Mouse (Mus musculus) adrenal gland (tissue): ENCODE data around the gene Rgs7.

Experiments used
- intact Hi-C: fragments of 180-260 bp; cut with DNase I; formaldehyde crosslinking; loops from one replicate; pipeline ENCODE4 v1.15.1; 2025

Gene Rgs7

GRCm38 (mm10) chr1:175307604-175308003 is 184.7 kb downstream of the Rgs7 start:
- intact Hi-C loops = no loop called here

- intact Hi-C loops = no loop called here
Observed at GRCm38 (mm10) chr1:175300895-175301294, 191.4 kb downstream of the Rgs7 start.

DNA sequence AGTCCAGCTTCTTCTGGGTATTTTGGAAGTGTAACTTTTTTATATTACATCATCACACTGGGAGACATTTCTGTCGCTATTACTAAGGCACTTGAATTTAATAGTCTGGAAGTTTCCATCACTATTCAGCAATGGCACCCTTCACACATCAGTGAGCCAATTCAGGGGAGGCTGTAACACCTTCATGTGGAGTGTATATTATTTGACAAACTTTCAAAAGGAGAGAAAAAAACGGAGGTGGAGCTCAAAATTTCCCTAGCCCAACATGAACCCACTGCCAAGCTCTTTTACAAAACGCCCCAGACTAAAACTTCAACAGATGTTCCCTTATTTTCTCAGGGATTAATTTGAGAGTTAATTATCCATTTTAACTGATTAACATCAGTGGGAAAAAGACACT is 191.9 kb downstream of the Rgs7 start:
- intact Hi-C loops = no loop called here

GRCm38 (mm10) chr1:175299603-175300397 is 192.5 kb downstream of the Rgs7 start:
- intact Hi-C loops = no loop called here

GRCm38 (mm10) chr1:175296906-175297305 is 195.4 kb downstream of the Rgs7 start:
- intact Hi-C loops = no loop called here

DNA sequence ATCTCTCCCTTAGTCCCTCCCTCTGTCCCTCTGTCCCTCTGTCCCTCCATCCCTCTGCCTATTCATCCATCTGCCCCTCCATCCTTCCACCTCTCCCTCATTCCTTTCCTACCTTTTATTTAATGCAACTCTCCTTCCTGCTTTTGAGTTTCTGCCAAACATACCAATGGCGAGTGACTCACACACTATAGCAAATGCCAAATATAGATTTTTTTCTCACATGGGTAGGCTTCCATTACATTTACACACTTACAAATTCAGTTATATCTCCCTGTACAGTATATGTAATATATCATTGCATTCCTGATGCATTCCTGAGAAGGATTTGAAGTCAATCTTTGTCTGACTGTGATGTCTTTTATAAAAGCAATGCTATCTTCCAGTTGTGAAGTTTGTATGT is 202.2 kb downstream of the Rgs7 start:
- intact Hi-C loops = no loop called here

DNA sequence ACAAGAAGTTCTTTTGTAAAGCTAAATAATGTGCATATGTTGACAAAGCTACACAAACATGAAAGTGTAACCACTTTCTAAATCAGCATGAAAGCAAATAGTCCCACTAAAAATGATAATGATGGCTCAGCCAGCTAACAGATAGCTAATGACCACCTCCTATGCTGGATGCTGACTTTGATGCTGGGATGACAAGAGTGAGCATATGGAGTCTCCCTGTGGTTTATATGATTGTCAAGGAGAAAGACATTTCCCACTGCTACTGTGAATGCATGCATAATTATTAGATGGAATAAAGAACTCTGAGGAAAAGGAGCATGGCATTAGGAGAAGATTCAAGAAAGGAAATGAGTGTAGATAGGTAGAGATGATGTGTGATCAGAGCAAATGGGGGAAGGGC is 230.0 kb downstream of the Rgs7 start:
- intact Hi-C loops = no loop called here

DNA sequence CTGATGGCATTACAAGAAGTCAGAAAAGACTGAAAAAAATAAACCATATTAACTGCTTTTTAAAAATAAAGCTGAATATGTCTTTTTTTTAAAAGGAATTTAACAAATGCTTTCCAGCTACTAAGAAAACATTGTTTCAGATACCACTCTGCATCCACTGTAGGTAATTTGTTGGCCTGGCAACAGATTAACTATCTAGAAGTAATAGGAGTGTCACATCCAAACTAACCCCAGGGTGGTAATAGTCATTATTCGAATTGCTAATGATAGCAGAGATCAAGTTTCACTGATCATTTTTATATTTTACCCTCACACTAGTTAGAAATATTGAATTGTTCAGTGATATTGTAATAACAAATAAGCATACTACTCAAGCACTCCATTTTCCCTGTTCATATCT is 232.9 kb downstream of the Rgs7 start:
- intact Hi-C loops = no loop called here

DNA sequence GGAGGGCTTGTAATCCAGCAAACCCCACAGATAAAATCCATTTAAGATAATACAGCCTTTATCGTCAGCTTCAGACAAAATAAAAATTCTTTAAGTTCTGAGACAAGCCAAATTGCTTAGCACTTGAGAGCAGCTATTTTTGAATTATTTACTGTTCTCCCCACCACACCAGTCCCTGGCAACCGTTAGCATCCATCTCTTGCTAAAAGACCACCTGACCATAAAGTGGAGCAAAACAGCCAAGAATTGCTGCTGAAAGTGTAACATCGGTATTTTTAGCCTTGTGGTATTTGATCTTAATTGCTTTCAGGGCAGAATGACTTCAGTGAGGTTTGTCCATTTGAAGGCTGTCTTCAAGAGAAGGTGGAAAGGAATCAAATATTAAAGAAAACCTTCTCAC is 237.1 kb downstream of the Rgs7 start:
- intact Hi-C loops = no loop called here

DNA sequence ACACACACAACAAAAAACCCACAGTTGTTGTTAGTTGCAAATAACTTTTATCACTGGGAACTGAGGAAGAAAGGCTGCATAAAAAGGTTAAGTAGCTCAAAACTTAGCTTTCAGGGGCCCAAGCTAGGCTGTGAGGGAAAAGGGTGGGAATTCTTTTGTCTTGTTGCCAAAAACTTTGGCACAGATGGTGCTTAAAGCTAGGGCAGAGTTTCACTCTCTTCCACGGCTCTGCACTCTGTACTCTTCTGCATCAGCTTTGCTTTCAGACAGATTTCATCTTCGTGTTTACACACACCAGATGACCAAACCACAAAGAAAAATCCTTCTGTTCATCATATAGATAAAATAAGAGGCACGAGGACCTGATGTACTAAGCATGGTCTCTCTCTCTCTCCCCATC is 237.6 kb downstream of the Rgs7 start:
- intact Hi-C loops = no loop called here

- intact Hi-C loops = no loop called here
Observed at GRCm38 (mm10) chr1:175242135-175242534, 250.2 kb downstream of the Rgs7 start.

DNA sequence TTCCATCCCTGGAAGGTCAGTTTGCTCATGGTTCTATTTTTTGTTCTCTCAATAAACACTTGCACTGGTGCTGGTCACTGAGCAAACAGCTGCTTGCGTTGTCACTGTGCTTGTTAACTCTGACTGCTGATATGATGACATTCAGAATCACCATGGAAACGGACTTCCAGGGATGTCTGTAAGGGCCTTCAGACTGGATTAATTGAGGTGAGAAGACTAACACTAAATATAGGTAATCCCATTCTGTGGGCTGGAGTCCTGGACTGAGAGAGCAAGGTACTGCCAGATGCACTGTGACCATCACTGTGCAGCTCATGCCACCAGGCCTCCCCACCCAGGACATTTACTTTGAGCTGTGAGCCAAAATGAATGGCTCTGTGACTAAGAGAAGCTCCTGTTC is 252.2 kb downstream of the Rgs7 start:
- intact Hi-C loops = no loop called here

DNA sequence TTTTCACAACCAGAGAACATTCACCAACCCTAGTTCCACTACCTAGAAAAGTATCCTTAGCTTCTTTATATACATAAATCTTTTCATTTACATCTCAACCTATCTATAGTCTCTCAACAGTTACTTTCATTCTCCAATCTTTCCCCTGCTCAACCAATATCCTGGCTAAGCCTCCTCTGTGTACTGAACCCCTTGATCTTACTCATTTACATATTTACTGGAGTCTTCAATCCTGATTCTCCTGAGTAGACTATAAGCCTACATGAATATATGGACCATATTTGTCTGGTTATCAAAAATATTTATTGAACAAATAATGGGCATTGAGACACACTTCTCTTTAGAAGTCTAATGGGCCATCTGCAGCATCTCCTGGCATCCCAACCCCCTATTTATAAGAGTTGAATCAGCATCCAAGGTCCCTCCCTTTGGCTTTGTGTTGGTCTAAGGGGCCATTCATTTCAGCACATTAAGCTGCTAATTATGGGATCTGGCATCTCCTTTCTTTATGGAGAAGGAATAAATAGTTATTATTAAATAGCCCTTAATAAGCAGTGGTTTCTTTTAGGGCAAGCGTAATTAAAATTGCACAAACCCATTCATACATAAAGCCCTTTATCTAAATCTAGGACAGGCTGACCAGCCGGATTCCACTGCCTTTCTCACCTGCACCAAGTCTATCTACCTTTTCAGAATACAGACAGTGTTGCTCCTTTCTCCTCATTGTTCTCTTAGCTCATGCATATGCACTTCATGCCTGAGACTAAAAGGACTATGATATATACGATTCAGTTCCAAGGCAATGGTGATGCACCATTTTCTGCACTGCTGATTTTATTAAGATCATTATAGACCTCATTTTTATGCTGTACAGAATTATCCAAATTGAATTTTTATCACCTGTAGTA is 270.5 kb downstream of the Rgs7 start:
- intact Hi-C loops = no loop called here

- intact Hi-C loops = no loop called here
Observed at GRCm38 (mm10) chr1:175219563-175219962, 272.7 kb downstream of the Rgs7 start.

- intact Hi-C loops = no loop called here
Observed at GRCm38 (mm10) chr1:175207004-175207403, 285.3 kb downstream of the Rgs7 start.

DNA sequence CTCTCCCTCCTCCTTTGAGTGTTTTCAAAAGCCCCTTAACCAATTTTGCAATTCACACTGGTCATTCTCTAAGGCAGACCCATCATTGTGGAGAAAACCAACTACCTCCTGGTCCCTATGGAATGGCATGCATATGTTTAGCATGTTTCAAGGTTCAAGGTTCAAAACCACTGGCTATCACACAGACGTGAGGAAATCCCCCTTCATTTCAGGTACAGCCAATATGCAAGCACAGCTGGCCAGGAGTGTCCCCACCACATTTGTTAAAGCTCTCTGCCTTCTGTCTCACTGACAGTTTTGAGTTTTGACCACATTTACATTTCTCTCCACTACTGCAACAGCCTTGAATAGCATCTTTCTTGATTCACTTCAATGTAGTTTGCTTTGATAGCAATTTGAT is 286.7 kb downstream of the Rgs7 start:
- intact Hi-C loops = no loop called here

GRCm38 (mm10) chr1:175203544-175203943 is 288.8 kb downstream of the Rgs7 start:
- intact Hi-C loops = no loop called here

- intact Hi-C loops = no loop called here
Observed at GRCm38 (mm10) chr1:175202902-175203301, 289.4 kb downstream of the Rgs7 start.

GRCm38 (mm10) chr1:175198881-175199280 is 293.4 kb downstream of the Rgs7 start:
- intact Hi-C loops = no loop called here

- intact Hi-C loops = no loop called here
Observed at GRCm38 (mm10) chr1:175195806-175196205, 296.5 kb downstream of the Rgs7 start.

DNA sequence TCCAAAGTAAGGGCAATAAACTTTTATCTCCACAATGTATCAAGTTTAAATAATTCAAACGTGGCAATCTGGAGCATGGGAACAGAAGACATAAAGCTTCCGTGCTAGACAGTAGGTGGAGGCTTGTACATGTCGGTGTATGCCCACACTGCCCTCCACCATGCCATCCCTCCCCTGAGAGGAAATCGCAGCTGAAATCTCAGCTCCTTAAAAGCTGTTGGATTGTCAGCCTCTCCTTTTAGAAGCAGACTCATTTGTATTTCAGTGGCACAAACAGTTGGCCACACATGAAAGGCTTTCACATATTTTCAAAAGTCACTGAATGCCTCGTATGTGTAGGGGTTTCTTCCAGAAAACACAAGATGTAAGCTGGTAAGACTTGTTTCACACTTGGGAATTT is 304.1 kb downstream of the Rgs7 start:
- intact Hi-C loops = no loop called here

GRCm38 (mm10) chr1:175185211-175185610 is 307.1 kb downstream of the Rgs7 start:
- intact Hi-C loops = no loop called here

DNA sequence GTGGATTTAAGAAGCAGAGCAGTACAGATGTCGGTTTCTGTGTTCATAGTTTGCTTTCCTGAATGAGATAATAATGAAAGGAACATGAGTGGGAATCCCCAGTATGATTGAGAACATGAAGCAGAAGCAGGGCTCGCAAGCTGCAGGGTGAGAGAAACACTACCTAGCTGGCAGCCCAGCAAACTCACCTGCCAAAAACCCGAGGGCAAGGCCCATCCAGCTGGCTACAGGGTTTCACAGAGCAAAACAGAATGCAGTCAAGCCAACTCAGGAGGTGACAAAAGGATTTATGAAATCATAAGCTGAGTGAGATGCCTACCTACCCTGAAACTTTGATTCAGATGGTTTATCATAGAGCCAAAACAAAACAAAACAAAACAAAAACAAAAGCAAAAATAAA is 307.6 kb downstream of the Rgs7 start:
- intact Hi-C loops = no loop called here
